ENCODE assay signal across 11 mouse cellular contexts in the genomic region with DNA sequence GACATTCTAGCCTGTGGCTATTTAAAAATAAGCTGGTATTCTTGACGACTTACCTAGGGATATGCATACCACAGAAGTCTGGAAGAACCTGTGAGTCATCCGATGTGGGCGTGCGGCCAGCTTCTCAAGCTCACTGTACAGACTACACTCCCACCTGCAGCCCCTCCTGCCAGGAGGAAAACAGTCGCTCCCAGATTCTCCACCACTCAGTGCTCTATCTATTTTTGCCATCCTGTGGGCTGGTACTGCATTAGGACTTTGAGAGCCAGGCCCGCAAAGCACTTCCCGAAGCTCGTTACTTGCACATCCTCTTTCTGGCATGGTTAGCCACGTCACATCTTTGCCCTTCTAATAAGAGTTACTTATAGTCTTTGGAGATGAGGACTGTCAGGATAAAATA. TPM values are rescaled to one million over a fixed set of nuclear protein-coding genes. Genes with fewer than 3 reads are reported as not detected.
DNase-seq lines count a peak whose midpoint lies in the region; ATAC-seq and TF ChIP-seq lines count a peak whose summit lies in the region.
"Had no signal": no experiment of that assay in that cellular context is flagged by ENCODE, and none has a peak within 500 bp of the region (broad histone marks: within the 10 kb centered on the region; RNA-seq: fewer than 3 reads in every experiment).

No protein-coding gene starts in this region.

- WGBS in heart, embryonic 12.5 days: 76% methylated on average over 9 of the region's 9 CpGs
- WGBS in hindbrain, embryonic 16.5 days: 93% methylated on average over 9 of the region's 9 CpGs
- 79% methylated on average over 9 of the region's 9 CpGs for WGBS in intestine, postnatal 0 days

- no peak overlapping the region for H3K9ac ChIP-seq in heart, embryonic 12.5 days
- H3K9ac ChIP-seq in hindbrain, embryonic 16.5 days (ENCODE audit: low read depth, low read length): no peak overlapping the region
- H3K9ac ChIP-seq in intestine, postnatal 0 days (ENCODE audit: low read depth, low read length): no peak overlapping the region

- H3K4me3 ChIP-seq in heart, embryonic 12.5 days: no peak overlapping the region
- H3K4me3 ChIP-seq in hindbrain, embryonic 16.5 days (ENCODE audit: low read length): no peak overlapping the region
- H3K4me3 ChIP-seq in intestine, postnatal 0 days (ENCODE audit: low read depth, low read length): no peak overlapping the region

- H3K4me1 ChIP-seq in heart, embryonic 12.5 days (replicated peaks): no peaks in the 10 kb centered on the region
- H3K4me1 ChIP-seq in hindbrain, embryonic 16.5 days (ENCODE audit: control insufficient read depth, insufficient read depth, low read depth, low read length): no peaks in the 10 kb centered on the region
- H3K4me1 ChIP-seq in intestine, postnatal 0 days (replicated peaks; ENCODE audit: control insufficient read depth, insufficient read depth, low read length): no peaks in the 10 kb centered on the region

- no peak for ATAC-seq in heart, embryonic 12.5 days (ENCODE audit: insufficient number of reproducible peaks, low FRiP score)
- no peak for ATAC-seq in erythroblast, adult 5-6 weeks (replicated peaks; ENCODE audit: low FRiP score, poor library complexity, severe bottlenecking)
- ATAC-seq in hindbrain, embryonic 16.5 days: no peak
- no peak for ATAC-seq in intestine, postnatal 0 days

- H3K27me3 ChIP-seq in heart, embryonic 12.5 days (replicated peaks): no peaks in the 10 kb centered on the region
- H3K27me3 ChIP-seq in hindbrain, embryonic 16.5 days (replicated peaks; ENCODE audit: control insufficient read depth, insufficient read depth, low read length): no peaks in the 10 kb centered on the region
- H3K27me3 ChIP-seq in intestine, postnatal 0 days (replicated peaks; ENCODE audit: control insufficient read depth, insufficient read depth, low read length): no peaks in the 10 kb centered on the region
- H3K27me3 ChIP-seq: CH12.LX had no signal

- H3K9me3 ChIP-seq in heart, embryonic 12.5 days (replicated peaks): peaks cover 7% of the 10 kb centered on the region; the same call in 1 of the 2 replicates
- no peaks in the 10 kb centered on the region for H3K9me3 ChIP-seq in hindbrain, embryonic 16.5 days (ENCODE audit: control insufficient read depth, low read length)
- H3K9me3 ChIP-seq in intestine, postnatal 0 days (ENCODE audit: control insufficient read depth): no peaks in the 10 kb centered on the region

- no peak overlapping the region for H3K27ac ChIP-seq in heart, embryonic 12.5 days (ENCODE audit: poor library complexity, severe bottlenecking)
- no peak overlapping the region for H3K27ac ChIP-seq in hindbrain, embryonic 16.5 days (ENCODE audit: low read depth, low read length)
- no peak overlapping the region for H3K27ac ChIP-seq in intestine, postnatal 0 days (ENCODE audit: low read depth, low read length)

- no peak overlapping the region for H3K4me2 ChIP-seq in heart, embryonic 12.5 days
- no peak overlapping the region for H3K4me2 ChIP-seq in hindbrain, embryonic 16.5 days (ENCODE audit: low read length)
- H3K4me2 ChIP-seq in intestine, postnatal 0 days (replicated peaks; ENCODE audit: low read depth): no peak overlapping the region

- peaks cover 65% of the 10 kb centered on the region for H3K36me3 ChIP-seq in heart, embryonic 12.5 days
- H3K36me3 ChIP-seq in hindbrain, embryonic 16.5 days (ENCODE audit: control insufficient read depth, insufficient read depth, low read length): peaks cover 29% of the 10 kb centered on the region
- H3K36me3 ChIP-seq in intestine, postnatal 0 days (ENCODE audit: control insufficient read depth, insufficient read depth): peaks cover 41% of the 10 kb centered on the region

- TF ChIP-seq CTCF in intestine, postnatal 0 days (IDR thresholded peaks at IDR 0.05; ENCODE audit: low read depth): no peak

- peak; percentile 93 for DNase-seq in heart, adult 11 months
- DNase-seq in Muller cell, postnatal 12 days (ENCODE audit: inconsistent ontology term): peak; percentile 30
- DNase-seq in frontal cortex, postnatal 14 days (ENCODE audit: low spot score in 2 of 2): peak; percentile 70 to 76
- DNase-seq in lung, postnatal 14 days: peak; percentile 46

RNA-seq across cellular contexts. Expression of gene Rnf169, which starts 32.9 kb away (rescaled TPM):
- polyA plus RNA-seq in heart, embryonic 12.5 days (2016; fragmentation: Nextera tagmentation; extraction: Ambion mirVana): 4.3 and 4.5 TPM in 2 replicates
- 2.3 and 5.6 TPM in 2 replicates for total RNA-seq in erythroblast, adult 5-6 weeks (2015; ENCODE audit: low replicate concordance)
- 4.0 and 5.3 TPM in 2 replicates for total RNA-seq in erythroblast, adult 5-6 weeks (2017; ENCODE audit: low replicate concordance)
- 4.1 and 4.2 TPM in 2 replicates for polyA plus RNA-seq in hindbrain, embryonic 16.5 days (2015; fragmentation: Nextera tagmentation; extraction: Ambion mirVana)
- 1.9 and 2.1 TPM in 2 replicates for polyA plus RNA-seq in intestine, postnatal 0 days (2015; fragmentation: Nextera tagmentation; extraction: Ambion mirVana)

RNA-seq across cellular contexts. Expression of gene Chrdl2, which starts 58.6 kb away (rescaled TPM):
- 0.11 and 0.21 TPM in 2 replicates for polyA plus RNA-seq in heart, embryonic 12.5 days (2016; fragmentation: Nextera tagmentation; extraction: Ambion mirVana)
- total RNA-seq in erythroblast, adult 5-6 weeks (2015; ENCODE audit: low replicate concordance): not detected in 2 replicates
- total RNA-seq in erythroblast, adult 5-6 weeks (2017; ENCODE audit: low replicate concordance): not detected in 2 replicates
- 0.88 and 1.1 TPM in 2 replicates for polyA plus RNA-seq in hindbrain, embryonic 16.5 days (2015; fragmentation: Nextera tagmentation; extraction: Ambion mirVana)
- 1.0 and 1.2 TPM in 2 replicates for polyA plus RNA-seq in intestine, postnatal 0 days (2015; fragmentation: Nextera tagmentation; extraction: Ambion mirVana)
- total RNA-seq: CH12.LX; neutrophil, adult 5-6 weeks had no signal
- polyA plus RNA-seq: heart, embryonic 16.5 days had no signal

Comparison
In these comparisons a context has a peak if more than half of its experiments do, and no peak if none do; other contexts are left out.
1. DNase-seq: peak in every context shown above with its lines; median percentile 93 in heart, adult 11 months; 73 in frontal cortex, postnatal 14 days; 46 in lung, postnatal 14 days; 30 in Muller cell, postnatal 12 days.